9 mouse cellular contexts compared by ENCODE assay signal in the genomic region with DNA sequence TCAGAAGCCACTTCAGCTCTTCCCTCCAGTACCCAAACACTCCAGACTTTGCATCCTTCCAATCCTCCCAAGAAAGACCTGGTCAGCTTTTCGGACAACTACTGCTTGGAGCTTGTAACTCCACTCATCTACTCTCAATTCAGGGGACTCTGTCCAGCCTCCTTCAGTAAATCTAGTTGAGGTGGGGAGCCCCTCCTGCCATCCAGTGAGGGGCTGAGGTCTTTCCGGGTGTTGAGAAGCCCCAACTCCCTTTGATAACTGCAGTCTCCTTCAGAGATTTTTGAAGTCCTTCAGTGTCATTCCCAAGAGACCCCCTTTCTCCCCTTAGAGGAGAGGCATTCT. TPM values are rescaled to one million over a fixed set of nuclear protein-coding genes. Genes with fewer than 3 reads are reported as not detected.
DNase-seq lines count a peak whose midpoint lies in the region; ATAC-seq and TF ChIP-seq lines count a peak whose summit lies in the region.
"Had no signal": no experiment of that assay in that cellular context is flagged by ENCODE, and none has a peak within 500 bp of the region (broad histone marks: within the 10 kb centered on the region; RNA-seq: fewer than 3 reads in every experiment).

No protein-coding gene starts in this region.

- intact Hi-C loops in gastrocnemius, postnatal 14 days (cut with DNase I; ENCODE audit: low total_unique reads) = no loop called here

- H3K4me2 ChIP-seq in intestine, embryonic 14.5 days (ENCODE audit: low read length) = peak overlapping the region; percentile 55
- H3K4me2 ChIP-seq in midbrain, postnatal 0 days (ENCODE audit: low read depth, low read length, poor library complexity, severe bottlenecking) = peak overlapping the region; percentile 88

- WGBS in kidney, adult 2 months = 7% methylated on average over 2 of the region's 2 CpGs
- 13% methylated on average over 2 of the region's 2 CpGs for WGBS in embryonic facial prominence, embryonic 10.5 days
- WGBS in intestine, embryonic 14.5 days = 16% methylated on average over 2 of the region's 2 CpGs
- WGBS in midbrain, postnatal 0 days = 19% methylated on average over 2 of the region's 2 CpGs

- H3K9ac ChIP-seq in intestine, embryonic 14.5 days (ENCODE audit: low read length) = peak overlapping the region; percentile 68
- no peak overlapping the region for H3K9ac ChIP-seq in midbrain, postnatal 0 days (replicated peaks; ENCODE audit: low read length, poor library complexity, severe bottlenecking)

- no peaks in the 10 kb centered on the region for H3K36me3 ChIP-seq in kidney, adult 2 months (ENCODE audit: control insufficient read depth, insufficient read depth, low read length)
- H3K36me3 ChIP-seq in embryonic facial prominence, embryonic 10.5 days (replicated peaks) = 0 out of 2 replicates have a peak, but pooled peaks cover 2% of the 10 kb centered on the region
- H3K36me3 ChIP-seq in intestine, embryonic 14.5 days (ENCODE audit: control insufficient read depth, insufficient read depth, low read length) = no peaks in the 10 kb centered on the region
- no peaks in the 10 kb centered on the region for H3K36me3 ChIP-seq in midbrain, postnatal 0 days (ENCODE audit: insufficient read depth, low read length)

- H3K9me3 ChIP-seq in embryonic facial prominence, embryonic 10.5 days = no peaks in the 10 kb centered on the region
- no peaks in the 10 kb centered on the region for H3K9me3 ChIP-seq in intestine, embryonic 14.5 days (ENCODE audit: control insufficient read depth, low read length)
- H3K9me3 ChIP-seq in midbrain, postnatal 0 days (ENCODE audit: low read length) = no peaks in the 10 kb centered on the region

- peaks cover 7% of the 10 kb centered on the region; the same call in 1 of the 2 replicates for H3K4me1 ChIP-seq in kidney, adult 2 months (ENCODE audit: control insufficient read depth, insufficient read depth, low read length)
- H3K4me1 ChIP-seq in embryonic facial prominence, embryonic 10.5 days = peaks cover 16% of the 10 kb centered on the region
- H3K4me1 ChIP-seq in intestine, embryonic 14.5 days (replicated peaks; ENCODE audit: control insufficient read depth, insufficient read depth, low read length) = peaks cover 3% of the 10 kb centered on the region
- H3K4me1 ChIP-seq in midbrain, postnatal 0 days (ENCODE audit: insufficient read depth, low read length) = no peaks in the 10 kb centered on the region

- no peak for DNase-seq in kidney, adult 2 months
- no peak for DNase-seq in kidney, adult 8-10 months
- DNase-seq in embryonic facial prominence, embryonic 10.5 days (ENCODE audit: low spot score) = no peak
- no peak for DNase-seq in intestine, embryonic 14.5 days (ENCODE audit: low spot score)
- no peak for DNase-seq in midbrain, postnatal 0 days (ENCODE audit: low spot score)
- DNase-seq in adrenal gland, adult 8-10 months = no peak
- DNase-seq in gastrocnemius, postnatal 14 days = no peak
- DNase-seq in urinary bladder, postnatal 36 days (ENCODE audit: low spot score in 2 of 2) = no peak

- no peaks in the 10 kb centered on the region for H3K27me3 ChIP-seq in kidney, adult 2 months (replicated peaks; ENCODE audit: control insufficient read depth, insufficient read depth, low read length)
- H3K27me3 ChIP-seq in embryonic facial prominence, embryonic 10.5 days (replicated peaks; ENCODE audit: low read depth, poor library complexity, severe bottlenecking) = no peaks in the 10 kb centered on the region
- H3K27me3 ChIP-seq in intestine, embryonic 14.5 days (replicated peaks; ENCODE audit: control insufficient read depth, insufficient read depth, low read length) = no peaks in the 10 kb centered on the region
- no peaks in the 10 kb centered on the region for H3K27me3 ChIP-seq in midbrain, postnatal 0 days (ENCODE audit: insufficient read depth, low read length)

- H3K27ac ChIP-seq in kidney, adult 2 months (ENCODE audit: insufficient read depth, low read depth, low read length) = peak overlapping the region; percentile 18
- peak overlapping the region; percentile 87 for H3K27ac ChIP-seq in embryonic facial prominence, embryonic 10.5 days (replicated peaks)
- peak overlapping the region; percentile 84 for H3K27ac ChIP-seq in intestine, embryonic 14.5 days (ENCODE audit: low read depth)
- no peak overlapping the region for H3K27ac ChIP-seq in midbrain, postnatal 0 days (ENCODE audit: low read depth, low read length)

- no peak for TF ChIP-seq POLR2A in kidney, adult 2 months (IDR thresholded peaks at IDR 0.05; ENCODE audit: low read depth, low read length)

- peak overlapping the region; percentile 70 for H3K4me3 ChIP-seq in kidney, adult 2 months (ENCODE audit: insufficient read depth, low read depth, low read length)
- peak overlapping the region; percentile 96 for H3K4me3 ChIP-seq in embryonic facial prominence, embryonic 10.5 days
- H3K4me3 ChIP-seq in intestine, embryonic 14.5 days (ENCODE audit: low read depth, low read length) = peak overlapping the region; percentile 88
- peak overlapping the region; percentile 76 for H3K4me3 ChIP-seq in midbrain, postnatal 0 days (ENCODE audit: low read depth, low read length)

- no peak for TF ChIP-seq CTCF in kidney, adult 2 months (conservative IDR thresholded peaks at IDR 0.05; ENCODE audit: insufficient read depth, insufficient read length, low read depth, low read length)
- no peak for TF ChIP-seq CTCF in midbrain, postnatal 0 days (IDR thresholded peaks at IDR 0.05)

- no peak for ATAC-seq in intestine, embryonic 14.5 days (replicated peaks; ENCODE audit: low FRiP score, low TSS enrichment, low read depth)
- ATAC-seq in midbrain, postnatal 0 days (ENCODE audit: low FRiP score) = no peak

RNA-seq across cellular contexts. Expression of a gene that starts 0.8 kb away (rescaled TPM):
- polyA plus RNA-seq in kidney, adult 2 months (2012; rRNA removed) = 13.7 and 19.4 TPM in 2 replicates
- 23.9 and 25.3 TPM in 2 replicates for polyA plus RNA-seq in embryonic facial prominence, embryonic 10.5 days (2016; fragmentation: Nextera tagmentation; extraction: Ambion mirVana)
- 19.4 and 22.8 TPM in 2 replicates for polyA plus RNA-seq in intestine, embryonic 14.5 days (2014; fragmentation: Nextera tagmentation; extraction: Ambion mirVana)
- total RNA-seq in midbrain, postnatal 0 days (2014; rRNA removed) = 14.4 and 20.9 TPM in 2 replicates
- polyA plus RNA-seq in midbrain, postnatal 0 days (2015; fragmentation: Nextera tagmentation; extraction: Ambion mirVana) = 14.5 and 15.2 TPM in 2 replicates
- total RNA-seq in adrenal gland, adult 8-10 months (2022) = 10 to 100 TPM in 2 of 4 experiments, 1 to 10 TPM in 2; 9.4 to 19.8 (median 13.1) TPM
- total RNA-seq in gastrocnemius, postnatal 14 days (2021) = 1 to 10 TPM; 6.8 to 7.9 TPM
- total RNA-seq: MEL had no signal
